ENCODE assay signal across 19 mouse cellular contexts in genomic region chr17:48615248-48615647, GRCm38 (mm10).
"Had no signal": no experiment of that assay in that cellular context is flagged by ENCODE, and none has a peak within 500 bp of the region (broad histone marks: within the 10 kb centered on the region; RNA-seq: fewer than 3 reads in every experiment).

No protein-coding gene starts in this region.

- DNase-seq: liver; lung, adult 18-20 months; lung, postnatal 10 days; lung, postnatal 36 days; right cerebral cortex, postnatal 25 days; spleen, adult 18-20 months; thymus, adult 18-20 months; thymus, postnatal 36 days had no signal

- ATAC-seq: liver, embryonic 12.5 days; midbrain, embryonic 15.5 days had no signal

- H3K9me3 ChIP-seq: limb, embryonic 13.5 days; liver, embryonic 15.5 days; lung, embryonic 15.5 days; midbrain, embryonic 15.5 days; neural tube, embryonic 15.5 days; stomach, embryonic 15.5 days had no signal

- H3K36me3 ChIP-seq: limb, embryonic 10.5 days; limb, embryonic 13.5 days; liver, embryonic 12.5 days; liver, embryonic 15.5 days; lung, embryonic 15.5 days; midbrain, embryonic 15.5 days; neural tube, embryonic 12.5 days; neural tube, embryonic 15.5 days; stomach, embryonic 15.5 days had no signal

- H3K4me1 ChIP-seq: limb, embryonic 13.5 days; liver, embryonic 12.5 days; liver, embryonic 15.5 days; lung, embryonic 15.5 days; midbrain, embryonic 15.5 days; neural tube, embryonic 12.5 days; stomach, embryonic 15.5 days had no signal

- H3K4me2 ChIP-seq: limb, embryonic 13.5 days; liver, embryonic 12.5 days; liver, embryonic 15.5 days; lung, embryonic 15.5 days; midbrain, embryonic 11.5 days; midbrain, embryonic 15.5 days; neural tube, embryonic 12.5 days; neural tube, embryonic 15.5 days; stomach, embryonic 15.5 days had no signal

- H3K27me3 ChIP-seq: limb, embryonic 13.5 days; liver, embryonic 12.5 days; liver, embryonic 15.5 days; lung, embryonic 15.5 days; midbrain, embryonic 15.5 days; neural tube, embryonic 12.5 days; neural tube, embryonic 15.5 days; stomach, embryonic 15.5 days had no signal

- H3K27ac ChIP-seq: kidney, postnatal 0 days; limb, embryonic 10.5 days; limb, embryonic 13.5 days; liver, embryonic 12.5 days; liver, embryonic 15.5 days; lung, embryonic 15.5 days; midbrain, embryonic 15.5 days; neural tube, embryonic 12.5 days; neural tube, embryonic 15.5 days; stomach, embryonic 15.5 days had no signal

- H3K4me3 ChIP-seq: limb, embryonic 10.5 days; limb, embryonic 13.5 days; liver, embryonic 12.5 days; liver, embryonic 15.5 days; lung, embryonic 15.5 days; midbrain, embryonic 15.5 days; neural tube, embryonic 12.5 days; neural tube, embryonic 15.5 days; stomach, embryonic 15.5 days had no signal

- H3K9ac ChIP-seq: limb, embryonic 13.5 days; liver, embryonic 12.5 days; liver, embryonic 15.5 days; lung, embryonic 15.5 days; midbrain, embryonic 15.5 days; neural tube, embryonic 12.5 days; neural tube, embryonic 15.5 days; stomach, embryonic 15.5 days had no signal
